Mouse (Mus musculus): ENCODE data around the gene Zcwpw1.

Zcwpw1 gene

GRCm38 (mm10) chr5:137784546-137784945 is 3.1 kb upstream of the Zcwpw1 start:
- no peak for DNase-seq (ENCODE audit: low read depth, low spot score)

GRCm38 (mm10) chr5:137785164-137786031 is 2.2 kb upstream of the Zcwpw1 start:
- peak; percentile 73 for DNase-seq (ENCODE audit: low read depth, low spot score)

GRCm38 (mm10) chr5:137786109-137786942 is 1.3 kb upstream of the Zcwpw1 start:
- peak; percentile 100 for DNase-seq (ENCODE audit: low read depth, low spot score)

GRCm38 (mm10) chr5:137788171-137788570 is 573 bp downstream of the Zcwpw1 start:
- DNase-seq (ENCODE audit: low read depth, low spot score) = no peak

GRCm38 (mm10) chr5:137788946-137789531 is 1.4 kb downstream of the Zcwpw1 start:
- no peak for DNase-seq (ENCODE audit: low read depth, low spot score)

- no peak for DNase-seq (ENCODE audit: low read depth, low spot score)
Measured at GRCm38 (mm10) chr5:137791553-137791952, 4.0 kb downstream of the Zcwpw1 start.

- DNase-seq (ENCODE audit: low read depth, low spot score) = no peak
Measured at GRCm38 (mm10) chr5:137796606-137797005, 9.0 kb downstream of the Zcwpw1 start.

GRCm38 (mm10) chr5:137800917-137801316 is 13.3 kb downstream of the Zcwpw1 start:
- DNase-seq (ENCODE audit: low read depth, low spot score) = no peak

- DNase-seq (ENCODE audit: low read depth, low spot score) = no peak
Measured at GRCm38 (mm10) chr5:137806158-137806557, 18.6 kb downstream of the Zcwpw1 start.

- no peak for DNase-seq (ENCODE audit: low read depth, low spot score)
Measured at GRCm38 (mm10) chr5:137808316-137808715, 20.7 kb downstream of the Zcwpw1 start.

- DNase-seq (ENCODE audit: low read depth, low spot score) = no peak
Measured at GRCm38 (mm10) chr5:137817466-137818222, 30.0 kb downstream of the Zcwpw1 start.

GRCm38 (mm10) chr5:137822126-137822525 is 34.5 kb downstream of the Zcwpw1 start:
- no peak for DNase-seq (ENCODE audit: low read depth, low spot score)

- no peak for DNase-seq (ENCODE audit: low read depth, low spot score)
Measured at GRCm38 (mm10) chr5:137822602-137823001, 35.0 kb downstream of the Zcwpw1 start.

- DNase-seq (ENCODE audit: low read depth, low spot score) = no peak
Measured at GRCm38 (mm10) chr5:137823455-137824045, 36.0 kb downstream of the Zcwpw1 start.

- DNase-seq (ENCODE audit: low read depth, low spot score) = no peak
Measured at GRCm38 (mm10) chr5:137825030-137825429, 37.4 kb downstream of the Zcwpw1 start.

- no peak for DNase-seq (ENCODE audit: low read depth, low spot score)
Measured at GRCm38 (mm10) chr5:137825971-137826370, 38.4 kb downstream of the Zcwpw1 start.

- DNase-seq (ENCODE audit: low read depth, low spot score) = no peak
Measured at GRCm38 (mm10) chr5:137826421-137826820, 38.8 kb downstream of the Zcwpw1 start.

- peak; percentile 13 for DNase-seq (ENCODE audit: low read depth, low spot score)
Measured at GRCm38 (mm10) chr5:137828694-137829093, 41.1 kb downstream of the Zcwpw1 start.

GRCm38 (mm10) chr5:137830238-137830637 is 42.6 kb downstream of the Zcwpw1 start:
- DNase-seq (ENCODE audit: low read depth, low spot score) = no peak

- DNase-seq (ENCODE audit: low read depth, low spot score) = no peak
Measured at GRCm38 (mm10) chr5:137831106-137831505, 43.5 kb downstream of the Zcwpw1 start.

- DNase-seq (ENCODE audit: low read depth, low spot score) = no peak
Measured at GRCm38 (mm10) chr5:137831506-137831905, 43.9 kb downstream of the Zcwpw1 start.
